Mouse (Mus musculus) urinary bladder, adult 2 months (tissue): ENCODE data around the gene Stxbp5. TPM values are rescaled to one million over a fixed set of nuclear protein-coding genes. Genes with fewer than 3 reads are reported as not detected.

ENCODE experiments used
- DNase-seq: peaks from one replicate; pipeline ENCODE4 v3.0.0; 2022; ENCODE audit warnings: low spot score
- polyA plus RNA-seq: library from polyadenylated mRNA; depleted of rRNA; stranded (reverse); fragments of >200 nt; gene quantifications from 2 replicates; pipeline ENCODE4 v1.2.3, GENCODE M21; 2012; rRNA removed

Stxbp5 gene
- polyA plus RNA-seq, 1 experiment: 16.8 TPM

GRCm38 (mm10) chr10:9754893-9755541 lies 145.9 kb downstream of the Stxbp5 start:
- DNase-seq: no peak

- DNase-seq: no peak
Measured at GRCm38 (mm10) chr10:9733861-9734260, 167.0 kb downstream of the Stxbp5 start.

GRCm38 (mm10) chr10:9732065-9732749 lies 168.7 kb downstream of the Stxbp5 start:
- DNase-seq: no peak

GRCm38 (mm10) chr10:9722519-9723303 lies 178.2 kb downstream of the Stxbp5 start:
- no peak for DNase-seq

- DNase-seq: no peak
Measured at GRCm38 (mm10) chr10:9720027-9720426, 180.9 kb downstream of the Stxbp5 start.

- DNase-seq: no peak
Measured at GRCm38 (mm10) chr10:9718086-9718485, 182.8 kb downstream of the Stxbp5 start.

Other genes starting within 250 kb of the Stxbp5 start
- gene Samd5, start 225.9 kb downstream of the Stxbp5 start, polyA plus RNA-seq: 2.2 and 2.9 TPM in 2 replicates